Mouse (Mus musculus): ENCODE measurements around the gene Gm37240.
A peak's percentile ranks its signal among the peaks of the same experiment; 100 is the strongest.

Gene Gm37240

GRCm38 (mm10) chr3:85635126-85635419 lies 252.2 kb downstream of the Gm37240 start:
- DNase-seq (ENCODE audit: inconsistent ontology term): no peak

GRCm38 (mm10) chr3:85634389-85635125 lies 252.8 kb downstream of the Gm37240 start:
- DNase-seq (ENCODE audit: inconsistent ontology term): no peak

GRCm38 (mm10) chr3:85633733-85634132 lies 253.6 kb downstream of the Gm37240 start:
- no peak for DNase-seq (ENCODE audit: inconsistent ontology term)

- no peak for DNase-seq (ENCODE audit: inconsistent ontology term)
Measured at GRCm38 (mm10) chr3:85629895-85630510, 257.3 kb downstream of the Gm37240 start.

- DNase-seq (ENCODE audit: inconsistent ontology term): peak; percentile 64
Measured at GRCm38 (mm10) chr3:85619751-85620150, 267.6 kb downstream of the Gm37240 start.

- DNase-seq (ENCODE audit: inconsistent ontology term): no peak
Measured at GRCm38 (mm10) chr3:85619345-85619744, 268.0 kb downstream of the Gm37240 start.

GRCm38 (mm10) chr3:85618885-85619284 lies 268.4 kb downstream of the Gm37240 start:
- no peak for DNase-seq (ENCODE audit: inconsistent ontology term)

- DNase-seq (ENCODE audit: inconsistent ontology term): no peak
Measured at GRCm38 (mm10) chr3:85616389-85616788, 270.9 kb downstream of the Gm37240 start.

- no peak for DNase-seq (ENCODE audit: inconsistent ontology term)
Measured at GRCm38 (mm10) chr3:85607753-85608152, 279.6 kb downstream of the Gm37240 start.

- DNase-seq (ENCODE audit: inconsistent ontology term): no peak
Measured at GRCm38 (mm10) chr3:85606912-85607311, 280.4 kb downstream of the Gm37240 start.

GRCm38 (mm10) chr3:85603811-85604210 lies 283.5 kb downstream of the Gm37240 start:
- DNase-seq (ENCODE audit: inconsistent ontology term): peak; percentile 55

GRCm38 (mm10) chr3:85601841-85602305 lies 285.4 kb downstream of the Gm37240 start:
- peak; percentile 95 for DNase-seq (ENCODE audit: inconsistent ontology term)

GRCm38 (mm10) chr3:85599526-85599925 lies 287.8 kb downstream of the Gm37240 start:
- DNase-seq (ENCODE audit: inconsistent ontology term): no peak

- peak; percentile 9 for DNase-seq (ENCODE audit: inconsistent ontology term)
Measured at GRCm38 (mm10) chr3:85594452-85594851, 292.9 kb downstream of the Gm37240 start.

GRCm38 (mm10) chr3:85592640-85593252 lies 294.6 kb downstream of the Gm37240 start:
- DNase-seq (ENCODE audit: inconsistent ontology term): no peak

GRCm38 (mm10) chr3:85592067-85592466 lies 295.3 kb downstream of the Gm37240 start:
- no peak for DNase-seq (ENCODE audit: inconsistent ontology term)

GRCm38 (mm10) chr3:85590090-85590754 lies 297.1 kb downstream of the Gm37240 start:
- DNase-seq (ENCODE audit: inconsistent ontology term): peak; percentile 25

- DNase-seq (ENCODE audit: inconsistent ontology term): no peak
Measured at GRCm38 (mm10) chr3:85588701-85589100, 298.6 kb downstream of the Gm37240 start.

- DNase-seq (ENCODE audit: inconsistent ontology term): no peak
Measured at GRCm38 (mm10) chr3:85584966-85585365, 302.4 kb downstream of the Gm37240 start.

GRCm38 (mm10) chr3:85583194-85583593 lies 304.1 kb downstream of the Gm37240 start:
- DNase-seq (ENCODE audit: inconsistent ontology term): no peak

GRCm38 (mm10) chr3:85582726-85583125 lies 304.6 kb downstream of the Gm37240 start:
- DNase-seq (ENCODE audit: inconsistent ontology term): no peak

All from Muller cell, postnatal 12 days (primary cell).